Mouse (Mus musculus) ZHBTc4 (cell line): ENCODE results near the gene I0C0044D17Rik.
A peak's percentile ranks its signal among the peaks of the same experiment; 100 is the strongest.

Source experiments
- DNase-seq: peaks from one replicate; pipeline ENCODE4 v3.0.0-alpha.2; 2011; ENCODE audit warnings: low read depth, low spot score

Gene I0C0044D17Rik

GRCm38 (mm10) chr4:98831726-98832125 is 8.1 kb upstream of the I0C0044D17Rik start:
- no peak for DNase-seq

- DNase-seq: no peak
Measured at GRCm38 (mm10) chr4:98826701-98827100, 3.1 kb upstream of the I0C0044D17Rik start.

GRCm38 (mm10) chr4:98823047-98823446 is 593 bp downstream of the I0C0044D17Rik start:
- DNase-seq: no peak

- no peak for DNase-seq
Measured at GRCm38 (mm10) chr4:98822478-98822877, 1.2 kb downstream of the I0C0044D17Rik start.

GRCm38 (mm10) chr4:98819216-98819755 is 4.4 kb downstream of the I0C0044D17Rik start:
- DNase-seq: no peak

GRCm38 (mm10) chr4:98817184-98817911 is 6.3 kb downstream of the I0C0044D17Rik start, which contains the start of gene Kank4:
Kank4 (minus strand) TSS chr4:98817537.
- DNase-seq: peak; percentile 89

GRCm38 (mm10) chr4:98816807-98817183 is 6.8 kb downstream of the I0C0044D17Rik start:
- peak; percentile 32 for DNase-seq

GRCm38 (mm10) chr4:98806306-98806705 is 17.3 kb downstream of the I0C0044D17Rik start:
- no peak for DNase-seq

GRCm38 (mm10) chr4:98805291-98806048 is 18.2 kb downstream of the I0C0044D17Rik start:
- DNase-seq: peak; percentile 68

GRCm38 (mm10) chr4:98804476-98805134 is 19.0 kb downstream of the I0C0044D17Rik start:
- DNase-seq: peak; percentile 55

GRCm38 (mm10) chr4:98801775-98802174 is 21.9 kb downstream of the I0C0044D17Rik start:
- no peak for DNase-seq

GRCm38 (mm10) chr4:98800824-98801223 is 22.8 kb downstream of the I0C0044D17Rik start:
- DNase-seq: no peak

- peak; percentile 56 for DNase-seq
Measured at GRCm38 (mm10) chr4:98796591-98797341, 26.9 kb downstream of the I0C0044D17Rik start.

GRCm38 (mm10) chr4:98795241-98795640 is 28.4 kb downstream of the I0C0044D17Rik start:
- no peak for DNase-seq

- DNase-seq: no peak
Measured at GRCm38 (mm10) chr4:98793486-98793885, 30.2 kb downstream of the I0C0044D17Rik start.

- no peak for DNase-seq
Measured at GRCm38 (mm10) chr4:98790721-98791120, 32.9 kb downstream of the I0C0044D17Rik start.

- peak; percentile 53 for DNase-seq
Measured at GRCm38 (mm10) chr4:98789861-98790311, 33.8 kb downstream of the I0C0044D17Rik start.

- DNase-seq: no peak
Measured at GRCm38 (mm10) chr4:98789133-98789765, 34.4 kb downstream of the I0C0044D17Rik start.

- peak; percentile 82 for DNase-seq
Measured at GRCm38 (mm10) chr4:98786281-98786680, 37.4 kb downstream of the I0C0044D17Rik start.

GRCm38 (mm10) chr4:98785851-98786250 is 37.8 kb downstream of the I0C0044D17Rik start:
- DNase-seq: peak; percentile 74

- DNase-seq: no peak
Measured at GRCm38 (mm10) chr4:98778219-98778618, 45.4 kb downstream of the I0C0044D17Rik start.
